Mouse (Mus musculus): ENCODE data around the gene Esr1. TPM values are rescaled to one million over a fixed set of nuclear protein-coding genes. Genes with fewer than 3 reads are reported as not detected.

The Esr1 gene
- polyA plus RNA-seq, 1 experiment, result 0.90 TPM

DNA sequence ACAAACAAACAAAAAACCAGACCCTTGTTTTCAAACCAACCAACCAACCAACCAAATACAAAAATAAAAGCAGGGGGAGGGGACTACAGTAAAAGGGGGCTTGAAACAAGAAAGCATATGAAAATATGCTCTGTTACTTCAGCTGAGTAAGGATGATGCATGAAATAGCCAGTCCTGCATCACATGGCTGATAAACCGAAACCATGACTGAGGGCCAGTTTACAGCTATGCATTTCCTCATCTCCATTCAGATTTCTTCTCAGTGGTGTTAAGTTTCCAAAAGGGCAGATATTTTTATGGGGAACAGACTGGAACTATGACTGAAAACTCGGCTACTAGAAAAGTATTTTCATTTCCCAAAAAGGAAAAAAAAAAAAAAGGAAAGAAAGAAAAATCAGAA, 417.8 kb downstream of the Esr1 start:
- 81% methylated on average over 2 of the region's 2 CpGs for WGBS

DNA sequence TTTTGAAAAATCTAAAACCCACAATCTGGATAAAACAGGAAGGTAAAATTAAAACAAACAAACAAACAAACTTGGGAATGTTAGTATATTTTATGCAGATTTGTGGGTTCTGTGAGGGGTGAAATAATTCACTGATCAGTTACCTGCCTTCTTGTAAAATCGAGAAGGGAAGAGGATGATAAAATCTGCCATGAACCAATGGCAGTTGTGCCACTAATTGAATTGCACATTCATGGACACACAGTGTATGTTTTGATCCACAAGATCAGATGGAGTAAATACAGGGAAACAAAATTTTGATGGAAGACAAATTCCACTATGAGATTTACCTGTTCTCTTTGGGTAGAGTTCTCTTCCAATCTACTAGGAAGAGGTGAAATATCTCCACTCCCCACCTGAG, 418.5 kb downstream of the Esr1 start:
- H3K27me3 ChIP-seq (ENCODE audit: control insufficient read depth, insufficient read depth, low read length), result no peaks in the 10 kb centered on the region
- WGBS, result 91% methylated on average over 1 of the region's 1 CpGs
- H3K4me3 ChIP-seq (ENCODE audit: low read depth, low read length), result no peak overlapping the region
- H3K4me1 ChIP-seq (ENCODE audit: control insufficient read depth, insufficient read depth, insufficient read length, low read length), result no peaks in the 10 kb centered on the region
- TF ChIP-seq CTCF (IDR thresholded peaks at IDR 0.05; ENCODE audit: extremely low read depth, insufficient read length, insufficient replicate concordance, low read depth, low read length) (no peak), POLR2A (IDR thresholded peaks at IDR 0.05; ENCODE audit: low read depth, low read length) (no peak)
- peaks cover 2% of the 10 kb centered on the region; the same call in 1 of the 2 replicates for H3K36me3 ChIP-seq (ENCODE audit: control insufficient read depth, insufficient read depth, low read length)
- no peak overlapping the region for H3K27ac ChIP-seq (ENCODE audit: insufficient read depth, low read depth, low read length)

More for the DNA sequence above, 417.8 kb downstream of the Esr1 start:
- Histone ChIP-seq H3K4me3 (ENCODE audit: low read depth, low read length) (no peak overlapping the region), H3K36me3 (ENCODE audit: control insufficient read depth, insufficient read depth, low read length) (peaks cover 2% of the 10 kb centered on the region; the same call in 1 of the 2 replicates), H3K27me3 (ENCODE audit: control insufficient read depth, insufficient read depth, low read length) (no peaks in the 10 kb centered on the region), H3K4me1 (ENCODE audit: control insufficient read depth, insufficient read depth, insufficient read length, low read length) (no peaks in the 10 kb centered on the region), H3K27ac (ENCODE audit: insufficient read depth, low read depth, low read length) (no peak overlapping the region)
- no peak for TF ChIP-seq POLR2A (IDR thresholded peaks at IDR 0.05; ENCODE audit: low read depth, low read length)
- no peak for TF ChIP-seq CTCF (IDR thresholded peaks at IDR 0.05; ENCODE audit: extremely low read depth, insufficient read length, insufficient replicate concordance, low read depth, low read length)

DNA sequence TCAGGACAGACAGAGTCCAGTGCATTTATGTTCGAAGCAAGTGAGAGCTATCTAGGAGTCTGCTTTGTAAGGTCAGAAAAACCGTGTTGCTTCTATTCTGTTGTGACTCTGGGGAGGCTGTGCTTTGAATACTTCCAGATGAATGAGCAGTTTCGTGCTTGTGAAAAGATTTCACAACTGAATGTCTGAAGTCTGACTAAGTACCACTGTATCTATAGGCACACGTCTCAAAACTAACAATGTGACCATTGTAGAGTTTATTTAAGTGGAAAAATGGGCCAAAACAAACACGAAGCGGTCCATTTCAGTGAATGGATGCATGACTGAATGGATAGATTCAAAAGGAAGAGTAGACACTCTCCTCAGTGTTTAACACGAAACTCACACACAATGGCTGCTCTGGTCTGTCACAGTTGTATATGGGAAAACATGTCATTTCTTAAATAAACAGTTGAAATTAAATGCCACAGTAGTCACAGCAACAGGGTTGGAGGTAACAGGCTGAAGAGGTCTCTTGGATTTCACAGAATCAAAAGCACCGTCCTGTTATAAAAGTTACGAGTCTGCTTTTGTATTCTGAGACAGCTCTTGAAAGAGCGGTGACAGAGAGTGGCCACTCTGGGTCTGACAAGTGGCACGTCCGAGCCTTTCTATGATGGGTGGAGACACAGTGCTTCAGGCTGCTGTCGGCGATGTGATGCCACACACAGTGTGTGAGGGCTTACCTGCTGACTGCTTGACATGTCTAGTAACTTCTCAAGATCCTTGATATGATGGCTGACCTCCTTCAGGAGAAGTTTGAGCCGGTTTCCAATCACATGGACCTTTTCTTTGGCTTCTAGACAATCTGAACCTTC, 421.0 kb downstream of the Esr1 start:
- H3K4me3 ChIP-seq (ENCODE audit: low read depth, low read length), result no peak overlapping the region
- peaks cover 2% of the 10 kb centered on the region; the same call in 1 of the 2 replicates for H3K36me3 ChIP-seq (ENCODE audit: control insufficient read depth, insufficient read depth, low read length)
- TF ChIP-seq POLR2A (IDR thresholded peaks at IDR 0.05; ENCODE audit: low read depth, low read length) (no peak), CTCF (IDR thresholded peaks at IDR 0.05; ENCODE audit: extremely low read depth, insufficient read length, insufficient replicate concordance, low read depth, low read length) (no peak)
- no peaks in the 10 kb centered on the region for H3K27me3 ChIP-seq (ENCODE audit: control insufficient read depth, insufficient read depth, low read length)
- H3K27ac ChIP-seq (ENCODE audit: insufficient read depth, low read depth, low read length), result no peak overlapping the region
- WGBS, result 86% methylated on average over 15 of the region's 15 CpGs
- no peaks in the 10 kb centered on the region for H3K4me1 ChIP-seq (ENCODE audit: control insufficient read depth, insufficient read depth, insufficient read length, low read length)

DNA sequence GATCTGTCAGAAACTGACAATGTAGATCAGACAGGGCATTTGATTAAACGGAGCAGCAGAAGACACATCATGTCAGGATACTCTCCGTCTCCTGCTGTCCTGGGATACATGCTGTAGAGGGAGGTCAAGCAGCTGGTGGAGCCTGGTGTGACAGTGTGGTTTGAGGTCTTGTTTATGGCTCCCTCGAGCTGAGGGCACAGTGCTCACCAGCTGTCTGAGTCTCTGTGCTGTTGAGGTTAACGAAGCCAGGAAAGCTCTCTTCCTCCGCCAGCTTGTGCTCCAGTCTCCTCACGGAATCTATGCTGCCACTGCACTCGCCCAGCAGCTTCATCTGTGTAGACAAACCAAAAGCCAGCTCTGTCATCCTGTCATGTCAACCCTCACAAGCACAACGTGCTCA, 429.9 kb downstream of the Esr1 start:
- Histone ChIP-seq H3K27me3 (ENCODE audit: control insufficient read depth, insufficient read depth, low read length) (no peaks in the 10 kb centered on the region), H3K4me3 (ENCODE audit: low read depth, low read length) (no peak overlapping the region), H3K36me3 (ENCODE audit: control insufficient read depth, insufficient read depth, low read length) (peaks cover 6% of the 10 kb centered on the region; the same call in 1 of the 2 replicates), H3K27ac (ENCODE audit: insufficient read depth, low read depth, low read length) (no peak overlapping the region), H3K4me1 (ENCODE audit: control insufficient read depth, insufficient read depth, insufficient read length, low read length) (no peaks in the 10 kb centered on the region)
- 80% methylated on average over 8 of the region's 8 CpGs for WGBS
- no peak for TF ChIP-seq POLR2A (IDR thresholded peaks at IDR 0.05; ENCODE audit: low read depth, low read length)
- no peak for TF ChIP-seq CTCF (IDR thresholded peaks at IDR 0.05; ENCODE audit: extremely low read depth, insufficient read length, insufficient replicate concordance, low read depth, low read length)

DNA sequence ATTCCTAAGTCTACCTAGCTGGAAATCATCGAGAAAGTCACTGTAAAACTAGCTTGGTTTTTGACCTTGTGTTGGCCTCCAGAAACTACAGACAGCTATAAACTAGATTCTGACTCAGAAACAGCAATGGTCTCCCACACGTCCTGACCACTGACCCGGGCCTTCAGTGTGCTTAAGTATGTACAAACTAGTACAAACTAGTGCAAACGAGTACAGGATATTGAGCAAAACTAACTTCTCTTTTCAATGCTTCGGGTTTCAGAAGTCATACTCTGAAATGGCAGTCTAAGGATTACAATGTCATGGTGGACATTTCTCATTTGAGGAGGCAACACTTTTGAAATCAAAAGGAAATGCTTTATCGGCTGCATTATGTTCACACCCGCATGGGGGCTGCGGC, 433.1 kb downstream of the Esr1 start:
- TF ChIP-seq CTCF (IDR thresholded peaks at IDR 0.05; ENCODE audit: extremely low read depth, insufficient read length, insufficient replicate concordance, low read depth, low read length) (no peak), POLR2A (IDR thresholded peaks at IDR 0.05; ENCODE audit: low read depth, low read length) (no peak)
- H3K27me3 ChIP-seq (ENCODE audit: control insufficient read depth, insufficient read depth, low read length), result no peaks in the 10 kb centered on the region
- no peak overlapping the region for H3K27ac ChIP-seq (ENCODE audit: insufficient read depth, low read depth, low read length)
- no peaks in the 10 kb centered on the region for H3K4me1 ChIP-seq (ENCODE audit: control insufficient read depth, insufficient read depth, insufficient read length, low read length)
- H3K36me3 ChIP-seq (ENCODE audit: control insufficient read depth, insufficient read depth, low read length), result peaks cover 12% of the 10 kb centered on the region
- H3K4me3 ChIP-seq (ENCODE audit: low read depth, low read length), result no peak overlapping the region
- WGBS, result 85% methylated on average over 8 of the region's 8 CpGs

DNA sequence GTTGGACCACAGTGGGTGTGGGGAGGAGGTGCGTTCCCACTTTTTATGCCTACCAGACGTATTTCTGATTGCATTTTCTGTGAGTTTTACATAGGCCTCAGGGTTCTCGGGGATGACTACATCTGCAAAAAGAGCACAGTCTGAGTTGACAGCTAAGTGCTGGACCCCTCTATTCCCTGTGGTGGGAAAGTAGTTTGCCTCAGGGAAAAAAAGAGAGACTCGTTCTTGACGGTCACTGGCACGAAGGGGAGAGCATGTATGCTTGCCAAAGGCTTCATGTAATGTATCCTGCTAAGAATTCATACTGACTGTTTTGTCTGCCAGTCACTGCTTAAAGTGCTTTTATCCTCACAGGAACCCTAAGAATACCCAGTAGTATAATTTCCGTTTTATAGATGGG, 433.8 kb downstream of the Esr1 start:
- TF ChIP-seq CTCF (IDR thresholded peaks at IDR 0.05; ENCODE audit: extremely low read depth, insufficient read length, insufficient replicate concordance, low read depth, low read length) (no peak), POLR2A (IDR thresholded peaks at IDR 0.05; ENCODE audit: low read depth, low read length) (no peak)
- Histone ChIP-seq H3K27me3 (ENCODE audit: control insufficient read depth, insufficient read depth, low read length) (no peaks in the 10 kb centered on the region), H3K4me3 (ENCODE audit: low read depth, low read length) (no peak overlapping the region), H3K27ac (ENCODE audit: insufficient read depth, low read depth, low read length) (no peak overlapping the region), H3K4me1 (ENCODE audit: control insufficient read depth, insufficient read depth, insufficient read length, low read length) (no peaks in the 10 kb centered on the region), H3K36me3 (ENCODE audit: control insufficient read depth, insufficient read depth, low read length) (peaks cover 12% of the 10 kb centered on the region)
- WGBS, result 90% methylated on average over 7 of the region's 7 CpGs

DNA sequence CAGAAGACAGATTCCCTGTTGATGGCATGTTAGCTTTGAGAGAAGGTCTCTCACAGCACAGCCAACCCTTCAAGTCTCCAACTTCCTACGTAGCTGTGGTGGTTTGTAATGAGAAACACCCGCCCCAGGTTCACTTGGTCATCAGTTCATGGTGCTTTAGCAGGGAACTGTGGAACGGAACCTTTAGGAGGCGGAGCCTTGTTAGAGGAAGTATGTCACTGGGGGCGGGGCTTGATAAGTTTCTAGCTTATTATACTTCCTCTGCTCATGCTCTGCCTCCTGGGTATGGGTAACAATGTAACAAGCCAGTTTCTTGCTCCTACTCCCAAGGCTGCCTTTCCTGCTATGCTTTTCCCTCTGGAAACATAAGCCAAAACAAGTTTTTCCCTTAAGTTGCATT, 434.3 kb downstream of the Esr1 start:
- no peaks in the 10 kb centered on the region for H3K4me1 ChIP-seq (ENCODE audit: control insufficient read depth, insufficient read depth, insufficient read length, low read length)
- TF ChIP-seq POLR2A (IDR thresholded peaks at IDR 0.05; ENCODE audit: low read depth, low read length) (no peak), CTCF (IDR thresholded peaks at IDR 0.05; ENCODE audit: extremely low read depth, insufficient read length, insufficient replicate concordance, low read depth, low read length) (no peak)
- H3K27me3 ChIP-seq (ENCODE audit: control insufficient read depth, insufficient read depth, low read length), result no peaks in the 10 kb centered on the region
- no peak overlapping the region for H3K4me3 ChIP-seq (ENCODE audit: low read depth, low read length)
- 86% methylated on average over 5 of the region's 5 CpGs for WGBS
- peaks cover 11% of the 10 kb centered on the region for H3K36me3 ChIP-seq (ENCODE audit: control insufficient read depth, insufficient read depth, low read length)
- no peak overlapping the region for H3K27ac ChIP-seq (ENCODE audit: insufficient read depth, low read depth, low read length)

Other genes with a start within 250 kb of the Esr1 start
- 3.4 and 8.1 TPM in 2 replicates for gene Zbtb2, start 223.5 kb upstream of the Esr1 start, polyA plus RNA-seq (2012; rRNA removed)
- gene Rmnd1, start 179.2 kb upstream of the Esr1 start, polyA plus RNA-seq (2012; rRNA removed), result 10.0 and 17.1 TPM in 2 replicates
- 2.5 and 4.5 TPM in 2 replicates for gene Armt1, start 179.1 kb upstream of the Esr1 start, polyA plus RNA-seq (2012; rRNA removed)
- not detected in 2 replicates for gene Ccdc170, start 129.1 kb upstream of the Esr1 start, polyA plus RNA-seq (2012; rRNA removed)

All from small intestine, adult 2 months (tissue).